Mouse (Mus musculus): ENCODE data around the gene Mlf2. TPM values are rescaled to one million over a fixed set of nuclear protein-coding genes. Genes with fewer than 3 reads are reported as not detected.

The Mlf2 gene
- polyA plus RNA-seq, 1 experiment from 2014 or later = 615 TPM

DNA sequence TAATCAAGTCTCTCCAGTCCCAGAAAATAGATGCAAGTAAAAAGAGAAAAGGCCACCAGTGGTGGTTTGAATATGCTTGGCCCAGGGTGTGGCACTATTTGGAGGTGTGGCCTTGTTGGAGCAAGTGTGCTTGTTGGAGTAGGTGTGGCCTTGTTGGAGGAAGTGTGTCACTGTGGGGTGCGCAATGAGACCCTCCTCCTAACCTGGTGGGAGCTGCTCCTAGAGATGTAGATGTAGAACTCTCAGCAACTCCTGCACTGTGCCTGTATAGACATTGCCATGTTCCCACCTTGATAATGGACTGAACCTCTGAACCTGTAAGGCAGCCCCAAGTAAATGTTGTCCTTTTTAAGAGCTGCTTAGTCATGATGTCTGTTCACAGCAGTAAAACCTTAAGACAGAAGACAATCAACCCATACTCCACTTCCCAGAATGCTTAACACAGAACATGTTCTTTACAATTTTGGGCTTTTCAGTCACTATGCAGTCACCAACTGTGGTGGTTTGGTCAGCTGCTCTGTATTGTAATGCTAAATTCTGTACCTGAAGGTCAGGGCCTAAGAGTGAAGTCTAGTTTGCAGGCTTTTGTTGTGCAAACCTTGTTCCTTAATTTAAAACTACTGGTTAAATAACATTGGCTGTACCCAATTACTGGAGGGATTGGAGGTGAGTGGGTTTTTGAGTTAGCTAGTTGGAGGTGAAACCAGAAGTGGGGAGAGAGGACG is 23.0 kb downstream of the Mlf2 start:
- Histone ChIP-seq H3K4me1 (replicated peaks) (no peaks in the 10 kb centered on the region), H3K9me3 (no peaks in the 10 kb centered on the region), H3K27me3 (no peaks in the 10 kb centered on the region), H3K4me2 (no peak overlapping the region), H3K27ac (replicated peaks) (no peak overlapping the region), H3K36me3 (peaks cover 18% of the 10 kb centered on the region), H3K9ac (no peak overlapping the region), H3K4me3 (no peak overlapping the region)
- 86% methylated on average over 2 of the region's 2 CpGs for WGBS
- ATAC-seq (ENCODE audit: low FRiP score, low read depth) = no peak

GRCm38 (mm10) chr6:124955212-124955611 is 24.0 kb downstream of the Mlf2 start:
- 98% methylated on average over 4 of the region's 4 CpGs for WGBS
- Histone ChIP-seq H3K4me2 (no peak overlapping the region), H3K9me3 (no peaks in the 10 kb centered on the region), H3K27ac (replicated peaks) (no peak overlapping the region), H3K4me3 (no peak overlapping the region), H3K9ac (no peak overlapping the region), H3K36me3 (peaks cover 27% of the 10 kb centered on the region), H3K4me1 (replicated peaks) (no peaks in the 10 kb centered on the region), H3K27me3 (no peaks in the 10 kb centered on the region)
- ATAC-seq (ENCODE audit: low FRiP score, low read depth) = no peak

GRCm38 (mm10) chr6:124958127-124958526 is 26.9 kb downstream of the Mlf2 start:
- Histone ChIP-seq H3K36me3 (peaks cover 37% of the 10 kb centered on the region), H3K4me1 (replicated peaks) (no peaks in the 10 kb centered on the region), H3K27ac (replicated peaks) (no peak overlapping the region), H3K27me3 (no peaks in the 10 kb centered on the region), H3K4me2 (no peak overlapping the region), H3K9me3 (no peaks in the 10 kb centered on the region), H3K4me3 (no peak overlapping the region), H3K9ac (no peak overlapping the region)
- WGBS = 85% methylated on average over 3 of the region's 3 CpGs
- ATAC-seq (ENCODE audit: low FRiP score, low read depth) = no peak

DNA sequence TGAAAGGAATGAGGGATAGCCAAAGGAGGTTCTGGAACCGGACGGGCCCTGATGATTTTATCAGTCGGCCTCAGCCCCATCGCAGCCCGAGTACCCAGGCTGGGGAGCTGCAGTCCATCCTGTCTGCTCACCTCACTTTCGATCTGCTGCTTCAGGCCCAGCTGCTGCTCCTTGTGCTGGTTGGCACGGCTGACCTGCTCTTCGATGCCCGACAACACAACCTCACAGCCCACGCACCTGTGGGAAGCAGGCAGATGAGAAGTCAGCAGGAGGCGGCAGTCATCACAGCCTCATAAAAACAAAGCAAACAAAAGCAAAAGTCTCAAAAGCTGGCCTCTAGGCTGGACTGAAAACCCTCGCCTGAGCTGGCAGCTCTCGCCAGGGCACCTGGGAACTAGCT is 28.8 kb downstream of the Mlf2 start:
- Histone ChIP-seq H3K9me3 (no peaks in the 10 kb centered on the region), H3K4me1 (replicated peaks) (peaks cover 9% of the 10 kb centered on the region), H3K4me2 (no peak overlapping the region), H3K27me3 (no peaks in the 10 kb centered on the region), H3K4me3 (no peak overlapping the region), H3K36me3 (peaks cover 37% of the 10 kb centered on the region), H3K27ac (replicated peaks) (no peak overlapping the region), H3K9ac (no peak overlapping the region)
- 93% methylated on average over 13 of the region's 13 CpGs for WGBS
- no peak for ATAC-seq (ENCODE audit: low FRiP score, low read depth)

GRCm38 (mm10) chr6:124961021-124961420 is 29.8 kb downstream of the Mlf2 start:
- ATAC-seq (ENCODE audit: low FRiP score, low read depth) = no peak
- H3K9ac ChIP-seq = no peak overlapping the region
- H3K27me3 ChIP-seq = no peaks in the 10 kb centered on the region
- WGBS = 94% methylated on average over 12 of the region's 12 CpGs
- no peak overlapping the region for H3K4me2 ChIP-seq
- peaks cover 37% of the 10 kb centered on the region for H3K36me3 ChIP-seq
- H3K9me3 ChIP-seq = no peaks in the 10 kb centered on the region
- peaks cover 11% of the 10 kb centered on the region for H3K4me1 ChIP-seq (replicated peaks)
- H3K27ac ChIP-seq (replicated peaks) = no peak overlapping the region
- H3K4me3 ChIP-seq = no peak overlapping the region

GRCm38 (mm10) chr6:124964638-124965037 is 33.5 kb downstream of the Mlf2 start:
- Histone ChIP-seq H3K36me3 (peaks cover 13% of the 10 kb centered on the region), H3K27me3 (no peaks in the 10 kb centered on the region), H3K4me2 (peak overlapping the region; percentile 93), H3K9ac (peak overlapping the region; percentile 89), H3K27ac (replicated peaks) (peak overlapping the region; percentile 92), H3K4me1 (replicated peaks) (peaks cover 17% of the 10 kb centered on the region), H3K9me3 (no peaks in the 10 kb centered on the region), H3K4me3 (peak overlapping the region; percentile 71)
- ATAC-seq (ENCODE audit: low FRiP score, low read depth) = peak; percentile 39
- WGBS = 45% methylated on average over 16 of the region's 16 CpGs

- H3K9ac ChIP-seq = peak within 1 kb of the TSS; percentile 89
Measured at GRCm38 (mm10) chr6:124965088-124965719, 34.0 kb downstream of the Mlf2 start, which contains the start of gene Cops7a. Gene Cops7a (minus strand): TSS chr6:124965538.

DNA sequence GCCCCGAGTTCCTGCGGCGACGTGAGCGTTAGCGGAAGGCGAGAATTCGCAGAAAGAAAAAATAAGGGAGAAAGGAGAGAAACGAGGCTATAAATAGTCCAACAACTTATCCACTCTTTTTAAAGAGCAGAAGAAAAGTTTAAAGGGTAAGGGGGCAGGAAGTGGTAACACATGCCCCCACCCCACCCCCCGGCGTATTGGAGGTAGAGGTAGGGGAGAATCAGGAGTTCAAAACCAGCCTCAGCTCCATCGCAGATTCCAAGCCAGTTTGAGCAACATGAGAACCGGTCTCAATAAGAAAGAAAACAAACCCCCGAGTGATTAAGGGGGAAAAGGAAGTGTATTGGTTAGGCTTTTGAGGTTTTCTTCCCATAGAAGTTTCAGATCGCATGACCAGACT is 34.6 kb downstream of the Mlf2 start:
- 0 out of 2 replicates have a peak, but pooled peaks cover 4% of the 10 kb centered on the region for H3K27me3 ChIP-seq
- H3K4me1 ChIP-seq (replicated peaks) = peaks cover 17% of the 10 kb centered on the region
- peak overlapping the region; percentile 71 for H3K4me3 ChIP-seq
- peak overlapping the region; percentile 89 for H3K9ac ChIP-seq
- peak overlapping the region; percentile 92 for H3K27ac ChIP-seq (replicated peaks)
- peak overlapping the region; percentile 93 for H3K4me2 ChIP-seq
- no peaks in the 10 kb centered on the region for H3K9me3 ChIP-seq
- WGBS = 16% methylated on average over 15 of the region's 15 CpGs
- peaks cover 5% of the 10 kb centered on the region; the same call in 1 of the 2 replicates for H3K36me3 ChIP-seq
- no peak for ATAC-seq (ENCODE audit: low FRiP score, low read depth)

More at GRCm38 (mm10) chr6:124965088-124965719, 34.0 kb downstream of the Mlf2 start, which contains the start of gene Cops7a:
- Histone ChIP-seq H3K27ac (replicated peaks) (peak within 1 kb of the TSS; percentile 92), H3K27me3 (no peaks in the 10 kb centered on the region), H3K4me1 (replicated peaks) (peaks cover 17% of the 10 kb centered on the region), H3K4me3 (peak within 1 kb of the TSS; percentile 71), H3K36me3 (peaks cover 9% of the 10 kb centered on the region; the same call in 1 of the 2 replicates), H3K4me2 (peak within 1 kb of the TSS; percentile 93), H3K9me3 (no peaks in the 10 kb centered on the region)
- ATAC-seq (ENCODE audit: low FRiP score, low read depth) = peak; percentile 95
- WGBS = 0% methylated on average over 67 of the region's 68 CpGs

GRCm38 (mm10) chr6:124966466-124967118 is 35.4 kb downstream of the Mlf2 start:
- H3K27ac ChIP-seq (replicated peaks) = no peak overlapping the region
- 94% methylated on average over 7 of the region's 7 CpGs for WGBS
- H3K4me2 ChIP-seq = peak overlapping the region; percentile 93
- no peaks in the 10 kb centered on the region for H3K9me3 ChIP-seq
- H3K9ac ChIP-seq = no peak overlapping the region
- no peak for ATAC-seq (ENCODE audit: low FRiP score, low read depth)
- 0 out of 2 replicates have a peak, but pooled peaks cover 4% of the 10 kb centered on the region for H3K27me3 ChIP-seq
- peak overlapping the region; percentile 71 for H3K4me3 ChIP-seq
- H3K4me1 ChIP-seq (replicated peaks) = peaks cover 17% of the 10 kb centered on the region
- no peaks in the 10 kb centered on the region for H3K36me3 ChIP-seq

DNA sequence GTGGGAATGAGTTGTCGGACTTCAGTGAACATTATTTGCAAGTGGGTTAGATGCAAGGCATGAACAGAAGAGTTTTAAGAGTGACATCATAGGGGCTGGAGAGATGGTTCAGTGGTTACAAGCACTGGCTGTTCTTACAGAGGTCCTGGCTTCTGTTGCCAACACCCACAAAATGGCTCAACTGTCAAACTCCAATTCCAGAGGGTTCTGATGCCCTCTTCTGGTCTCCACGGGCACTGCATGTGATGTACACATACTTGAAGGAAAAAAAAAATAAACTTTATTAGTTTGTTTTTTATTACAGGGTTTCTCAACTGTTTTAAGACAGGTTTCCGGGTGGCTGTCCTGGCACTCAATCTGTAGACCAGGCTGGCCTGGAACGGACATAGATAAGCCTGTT is 36.6 kb downstream of the Mlf2 start:
- no peak for ATAC-seq (ENCODE audit: low FRiP score, low read depth)
- no peak overlapping the region for H3K27ac ChIP-seq (replicated peaks)
- WGBS = 63% methylated on average over 4 of the region's 4 CpGs

More for the DNA sequence above, 36.6 kb downstream of the Mlf2 start:
- Histone ChIP-seq H3K4me1 (replicated peaks) (peaks cover 17% of the 10 kb centered on the region), H3K9me3 (no peaks in the 10 kb centered on the region), H3K4me3 (no peak overlapping the region), H3K4me2 (no peak overlapping the region), H3K9ac (no peak overlapping the region), H3K27me3 (0 out of 2 replicates have a peak, but pooled peaks cover 4% of the 10 kb centered on the region), H3K36me3 (no peaks in the 10 kb centered on the region)
